Mouse (Mus musculus): ENCODE results near the gene Aanat. TPM values are rescaled to one million over a fixed set of nuclear protein-coding genes. Genes with fewer than 3 reads are reported as not detected.
A peak's percentile ranks its signal among the peaks of the same experiment; 100 is the strongest.

Gene Aanat
- polyA plus RNA-seq, 1 experiment from 2014 or later, result not detected

- Histone ChIP-seq H3K9me3 (ENCODE audit: control insufficient read depth, low read length) (no peaks in the 10 kb centered on the region), H3K9ac (ENCODE audit: low read length) (no peak overlapping the region), H3K4me3 (ENCODE audit: low read depth, low read length) (no peak overlapping the region), H3K36me3 (ENCODE audit: control insufficient read depth, insufficient read depth, low read length) (no peaks in the 10 kb centered on the region), H3K4me1 (replicated peaks; ENCODE audit: control insufficient read depth, insufficient read depth) (no peaks in the 10 kb centered on the region), H3K4me2 (replicated peaks; ENCODE audit: low read depth) (no peak overlapping the region), H3K27ac (replicated peaks) (no peak overlapping the region), H3K27me3 (ENCODE audit: control insufficient read depth, insufficient read depth, low read length) (no peaks in the 10 kb centered on the region)
- TF ChIP-seq EP300 (optimal IDR thresholded peaks at IDR 0.05), result no peak
- TF ChIP-seq CTCF (IDR thresholded peaks at IDR 0.05; ENCODE audit: low read depth), result no peak
- DNase-seq (ENCODE audit: low spot score) (no peak), ATAC-seq (ENCODE audit: low FRiP score, low TSS enrichment) (no peak)
- WGBS, result 95% methylated on average over 3 of the region's 3 CpGs
These were observed 7.0 kb upstream of the Aanat start for GRCm38 (mm10) chr11:116579280-116579679.

- peak overlapping the region; percentile 80 for H3K4me3 ChIP-seq (ENCODE audit: low read depth, low read length)
- H3K9ac ChIP-seq (ENCODE audit: low read length), result no peak overlapping the region; the same call in 1 of the 2 replicates
- H3K4me2 ChIP-seq (replicated peaks; ENCODE audit: low read depth), result peak overlapping the region; percentile 90
- no peak for TF ChIP-seq CTCF (IDR thresholded peaks at IDR 0.05; ENCODE audit: low read depth)
- TF ChIP-seq EP300 (optimal IDR thresholded peaks at IDR 0.05), result no peak
- DNase-seq (ENCODE audit: low spot score), result no peak
- WGBS, result 28% methylated on average over 10 of the region's 10 CpGs
- no peaks in the 10 kb centered on the region for H3K36me3 ChIP-seq (ENCODE audit: control insufficient read depth, insufficient read depth, low read length)
- H3K27ac ChIP-seq (replicated peaks), result no peak overlapping the region
- H3K9me3 ChIP-seq (ENCODE audit: control insufficient read depth, low read length), result no peaks in the 10 kb centered on the region
- no peaks in the 10 kb centered on the region for H3K27me3 ChIP-seq (ENCODE audit: control insufficient read depth, insufficient read depth, low read length)
- no peaks in the 10 kb centered on the region for H3K4me1 ChIP-seq (replicated peaks; ENCODE audit: control insufficient read depth, insufficient read depth)
- ATAC-seq (ENCODE audit: low FRiP score, low TSS enrichment), result no peak
These were observed 6.1 kb upstream of the Aanat start for GRCm38 (mm10) chr11:116580031-116580652.

DNA sequence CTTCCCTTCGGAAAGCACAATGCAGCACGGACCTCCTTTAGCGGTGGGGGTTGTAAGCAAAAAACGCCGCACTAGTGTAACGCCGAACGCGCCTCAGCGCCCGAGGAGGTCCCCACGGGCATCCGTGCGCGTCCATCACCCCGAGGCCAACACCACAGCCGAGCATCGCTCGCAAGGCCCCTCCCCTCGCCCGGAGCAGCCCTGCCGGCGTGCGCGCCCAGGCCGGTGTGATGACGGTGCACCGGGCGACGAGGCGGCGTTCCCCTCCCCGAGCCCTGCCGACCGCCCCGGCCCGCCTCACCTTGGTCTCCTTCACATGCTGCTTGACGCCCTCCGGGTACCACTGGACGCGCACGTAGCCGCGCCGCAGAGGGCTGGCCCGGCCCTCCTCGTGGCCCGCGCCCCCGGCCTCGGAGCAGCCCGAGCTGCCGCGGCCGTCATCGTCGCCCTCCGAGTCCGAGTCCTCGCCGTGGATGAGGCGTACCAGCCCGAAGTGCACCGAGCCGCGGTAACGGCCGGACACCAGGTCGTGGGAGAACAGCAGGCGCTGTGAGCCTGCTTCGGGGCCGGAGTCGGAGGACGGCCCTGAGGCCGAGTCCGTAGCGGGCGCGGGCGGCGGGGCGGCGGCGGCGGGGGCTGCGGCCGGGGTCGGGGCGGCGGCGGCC is 5.4 kb upstream of the Aanat start:
- Histone ChIP-seq H3K27me3 (ENCODE audit: control insufficient read depth, insufficient read depth, low read length) (no peaks in the 10 kb centered on the region), H3K36me3 (ENCODE audit: control insufficient read depth, insufficient read depth, low read length) (no peaks in the 10 kb centered on the region), H3K9ac (ENCODE audit: low read length) (peak overlapping the region; percentile 85), H3K4me1 (replicated peaks; ENCODE audit: control insufficient read depth, insufficient read depth) (no peaks in the 10 kb centered on the region), H3K4me3 (ENCODE audit: low read depth, low read length) (peak overlapping the region; percentile 80), H3K4me2 (replicated peaks; ENCODE audit: low read depth) (peak overlapping the region; percentile 90), H3K9me3 (ENCODE audit: control insufficient read depth, low read length) (no peaks in the 10 kb centered on the region), H3K27ac (replicated peaks) (peak overlapping the region; percentile 80)
- TF ChIP-seq CTCF (IDR thresholded peaks at IDR 0.05; ENCODE audit: low read depth) (no peak), EP300 (optimal IDR thresholded peaks at IDR 0.05) (no peak)
- peak; percentile 66 for DNase-seq (ENCODE audit: low spot score)
- peak; percentile 75 for ATAC-seq (ENCODE audit: low FRiP score, low TSS enrichment)
- WGBS, result under 1% methylated on average over 60 of the region's 91 CpGs

- H3K36me3 ChIP-seq (ENCODE audit: control insufficient read depth, insufficient read depth, low read length), result no peaks in the 10 kb centered on the region
- TF ChIP-seq EP300 (optimal IDR thresholded peaks at IDR 0.05) (no peak), CTCF (IDR thresholded peaks at IDR 0.05; ENCODE audit: low read depth) (peak; percentile 64)
- H3K9ac ChIP-seq (ENCODE audit: low read length), result peak within 1 kb of the TSS; percentile 85
- peak within 1 kb of the TSS; percentile 80 for H3K27ac ChIP-seq (replicated peaks)
- no peaks in the 10 kb centered on the region for H3K27me3 ChIP-seq (ENCODE audit: control insufficient read depth, insufficient read depth, low read length)
- H3K4me2 ChIP-seq (replicated peaks; ENCODE audit: low read depth), result peak within 1 kb of the TSS; percentile 90
- WGBS, result 2% methylated on average over 24 of the region's 51 CpGs
- ATAC-seq (ENCODE audit: low FRiP score, low TSS enrichment) (peak; percentile 91), DNase-seq (ENCODE audit: low spot score) (peak; percentile 87)
- H3K4me1 ChIP-seq (replicated peaks; ENCODE audit: control insufficient read depth, insufficient read depth), result no peaks in the 10 kb centered on the region
- no peaks in the 10 kb centered on the region for H3K9me3 ChIP-seq (ENCODE audit: control insufficient read depth, low read length)
- peak within 1 kb of the TSS; percentile 80 for H3K4me3 ChIP-seq (ENCODE audit: low read depth, low read length)
These were observed 4.8 kb upstream of the Aanat start, which contains the start of gene Ube2o for GRCm38 (mm10) chr11:116581376-116581814. TSS of gene Ube2o (minus strand) at chr11:116581447.

- no peak overlapping the region for H3K4me2 ChIP-seq (replicated peaks; ENCODE audit: low read depth)
- no peak overlapping the region for H3K27ac ChIP-seq (replicated peaks)
- no peak overlapping the region for H3K4me3 ChIP-seq (ENCODE audit: low read depth, low read length)
- no peaks in the 10 kb centered on the region for H3K27me3 ChIP-seq (ENCODE audit: control insufficient read depth, insufficient read depth, low read length)
- H3K9me3 ChIP-seq (ENCODE audit: control insufficient read depth, low read length), result no peaks in the 10 kb centered on the region
- H3K36me3 ChIP-seq (ENCODE audit: control insufficient read depth, insufficient read depth, low read length), result no peaks in the 10 kb centered on the region
- H3K4me1 ChIP-seq (replicated peaks; ENCODE audit: control insufficient read depth, insufficient read depth), result no peaks in the 10 kb centered on the region
- no peak for TF ChIP-seq EP300 (optimal IDR thresholded peaks at IDR 0.05)
- TF ChIP-seq CTCF (IDR thresholded peaks at IDR 0.05; ENCODE audit: low read depth), result no peak
- no peak for ATAC-seq (ENCODE audit: low FRiP score, low TSS enrichment)
- WGBS, result 69% methylated on average over 6 of the region's 6 CpGs
- H3K9ac ChIP-seq (ENCODE audit: low read length), result no peak overlapping the region
- no peak for DNase-seq (ENCODE audit: low spot score)
These were observed 550 bp upstream of the Aanat start for GRCm38 (mm10) chr11:116585682-116586081.

All from stomach, postnatal 0 days (tissue).